Mouse (Mus musculus) liver, embryonic 12.5 days (tissue): ENCODE data around the gene Slc45a1. TPM values are rescaled to one million over a fixed set of nuclear protein-coding genes. Genes with fewer than 3 reads are reported as not detected.

ENCODE experiments used
- ATAC-seq: fragments of 200-750 bp; cut with Nextera tagmentation; 2 replicates; pipeline ENCODE4 v1.8.0; 2017; ENCODE audit warnings: moderate number of reproducible peaks, mild to moderate bottlenecking, moderate library complexity
- H3K27ac ChIP-seq: fragments of 300-500 bp; sonication (generic); 2 replicates; pipeline ENCODE4 v1.5.1; 2016; ENCODE audit warnings: mild to moderate bottlenecking
- H3K27me3 ChIP-seq: fragments of 300-500 bp; sonication (generic); replicated peaks from 2 replicates; pipeline ENCODE4 v1.6.1; 2016; ENCODE audit warnings: mild to moderate bottlenecking, moderate library complexity
- H3K36me3 ChIP-seq: fragments of 300-500 bp; sonication (generic); 2 replicates; pipeline ENCODE4 v1.6.1; 2016; ENCODE audit warnings: mild to moderate bottlenecking, moderate library complexity
- H3K4me1 ChIP-seq: fragments of 300-500 bp; sonication (generic); 2 replicates; pipeline ENCODE4 v1.6.1; 2016
- H3K4me2 ChIP-seq: fragments of 300-500 bp; sonication (generic); 2 replicates; pipeline ENCODE4 v1.6.1; 2016; ENCODE audit warnings: mild to moderate bottlenecking, moderate library complexity
- H3K4me3 ChIP-seq: fragments of 300-500 bp; sonication (generic); 2 replicates; pipeline ENCODE4 v1.5.1; 2016; ENCODE audit warnings: mild to moderate bottlenecking, moderate library complexity
- H3K9ac ChIP-seq: fragments of 300-500 bp; sonication (generic); 2 replicates; pipeline ENCODE4 v1.6.1; 2016; ENCODE audit warnings: mild to moderate bottlenecking, moderate library complexity
- H3K9me3 ChIP-seq: fragments of 300-500 bp; sonication (generic); replicated peaks from 2 replicates; pipeline ENCODE4 v1.6.1; 2016; ENCODE audit warnings: mild to moderate bottlenecking, moderate library complexity
- WGBS: fragments of 180-500 bp; shearing (Covaris S2); methylation state at CpG from one replicate; pipeline ENCODE4 v1.1.7; 2016; ENCODE audit not compliant: insufficient replicate concordance; 5-methylcytosine and 5-hydroxymethylcytosine counted together
- polyA plus RNA-seq: library from polyadenylated mRNA; unstranded; fragments of >200 nt; fragmentation: Nextera tagmentation; extraction: Ambion mirVana; gene quantifications from 2 replicates; pipeline ENCODE4 v1.2.1, GENCODE M21; 2016

The Slc45a1 gene
- polyA plus RNA-seq, 1 experiment from 2014 or later: not detected

DNA sequence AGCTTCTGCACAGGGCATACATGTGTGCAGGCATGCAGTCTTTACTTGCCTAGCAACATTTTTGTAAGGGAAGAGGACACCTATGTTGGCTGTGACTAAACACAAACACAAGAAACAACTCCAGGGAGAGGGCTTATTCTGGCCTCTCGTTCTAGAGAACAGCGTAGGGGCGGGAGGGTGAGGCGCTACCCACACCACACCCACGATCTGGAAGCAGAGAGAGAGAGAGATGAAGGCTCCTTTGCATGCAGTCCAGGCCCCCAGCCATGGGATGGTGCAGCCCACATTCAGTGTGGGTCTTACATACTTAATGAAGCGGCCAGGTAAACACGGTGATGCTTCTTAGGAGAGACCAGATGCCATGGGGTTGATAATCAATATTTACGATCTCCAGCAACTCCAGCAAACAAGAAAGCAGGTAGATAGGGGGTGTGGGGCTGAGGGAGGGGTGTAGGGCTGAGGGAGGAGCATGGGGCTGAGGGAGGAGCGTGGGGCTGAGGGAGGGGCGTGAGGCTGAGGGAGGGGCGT lies 1.2 kb upstream of the Slc45a1 start:
- no peak overlapping the region for H3K27ac ChIP-seq
- H3K4me3 ChIP-seq: no peak overlapping the region
- no peak overlapping the region for H3K9ac ChIP-seq
- H3K27me3 ChIP-seq: peaks cover 49% of the 10 kb centered on the region
- no peaks in the 10 kb centered on the region for H3K9me3 ChIP-seq
- H3K4me2 ChIP-seq: peak overlapping the region; percentile 30
- WGBS: 24% methylated on average over 11 of the region's 11 CpGs
- peak; percentile 54; the same call in 1 of the 2 replicates for ATAC-seq
- no peaks in the 10 kb centered on the region for H3K36me3 ChIP-seq
- H3K4me1 ChIP-seq: peaks cover 47% of the 10 kb centered on the region

- peak overlapping the region; percentile 48 for H3K4me2 ChIP-seq
- peaks cover 48% of the 10 kb centered on the region for H3K4me1 ChIP-seq
- no peak overlapping the region; the same call in 1 of the 2 replicates for H3K9ac ChIP-seq
- WGBS: 31% methylated on average over 5 of the region's 5 CpGs
- H3K27ac ChIP-seq: peak overlapping the region; percentile 68; the same call in 1 of the 2 replicates
- H3K4me3 ChIP-seq: no peak overlapping the region
- H3K36me3 ChIP-seq: no peaks in the 10 kb centered on the region
- H3K9me3 ChIP-seq: no peaks in the 10 kb centered on the region
- peaks cover 44% of the 10 kb centered on the region for H3K27me3 ChIP-seq
- ATAC-seq: peak; percentile 90
Observed at GRCm38 (mm10) chr4:150649327-150649726, 2.6 kb downstream of the Slc45a1 start.

DNA sequence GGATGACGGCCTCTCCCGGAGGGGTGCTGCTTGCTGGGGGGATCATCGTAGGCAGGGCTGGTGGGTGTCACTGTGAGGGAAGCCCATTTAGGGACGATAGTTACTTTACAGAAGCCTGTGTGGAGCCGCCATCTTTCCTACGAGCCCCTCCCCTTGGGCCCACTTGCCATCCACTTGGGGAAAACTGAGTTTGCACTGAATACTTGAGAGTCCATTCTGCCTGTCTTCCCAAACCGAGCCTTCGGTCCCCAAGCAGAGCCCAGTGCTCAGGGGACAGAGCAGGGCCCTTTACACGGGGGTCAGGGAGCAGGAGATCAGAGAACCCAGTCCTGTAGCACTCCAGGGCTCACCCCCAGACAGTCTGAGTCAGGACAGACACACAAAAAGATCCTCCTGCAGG lies 7.7 kb downstream of the Slc45a1 start:
- no peak overlapping the region for H3K9ac ChIP-seq
- no peak overlapping the region for H3K4me3 ChIP-seq
- H3K27ac ChIP-seq: no peak overlapping the region
- H3K27me3 ChIP-seq: no peaks in the 10 kb centered on the region; the same call in 1 of the 2 replicates
- WGBS: 77% methylated on average over 9 of the region's 9 CpGs
- peaks cover 12% of the 10 kb centered on the region for H3K4me1 ChIP-seq
- H3K4me2 ChIP-seq: no peak overlapping the region
- no peaks in the 10 kb centered on the region for H3K36me3 ChIP-seq
- H3K9me3 ChIP-seq: no peaks in the 10 kb centered on the region
- ATAC-seq: no peak

DNA sequence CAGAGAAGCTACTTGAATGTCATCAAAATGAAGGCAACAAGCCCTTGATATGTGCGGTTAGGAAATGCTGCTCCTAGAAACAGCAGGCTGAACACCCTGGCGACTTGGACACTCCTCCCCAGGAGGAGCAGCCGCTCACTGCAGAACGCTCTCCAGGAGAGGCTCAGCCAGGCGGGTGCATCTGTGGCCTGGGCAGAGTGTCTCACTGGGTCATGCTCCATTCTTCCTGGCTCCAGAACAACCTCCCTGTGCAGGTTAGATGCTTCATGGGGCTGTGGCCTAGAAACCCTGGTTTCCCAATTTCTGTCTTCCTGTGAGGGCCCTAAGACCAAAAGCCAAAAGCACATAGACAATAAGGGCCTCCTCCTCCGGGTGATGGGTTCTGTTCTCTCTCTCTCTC lies 15.3 kb downstream of the Slc45a1 start:
- Histone ChIP-seq H3K4me3 (no peak overlapping the region), H3K36me3 (no peaks in the 10 kb centered on the region), H3K9ac (no peak overlapping the region), H3K4me1 (no peaks in the 10 kb centered on the region), H3K27ac (no peak overlapping the region), H3K4me2 (no peak overlapping the region), H3K27me3 (peaks cover 5% of the 10 kb centered on the region; the same call in 1 of the 2 replicates), H3K9me3 (no peaks in the 10 kb centered on the region)
- ATAC-seq: no peak
- WGBS: 78% methylated on average over 6 of the region's 6 CpGs

GRCm38 (mm10) chr4:150635568-150635967 lies 16.4 kb downstream of the Slc45a1 start:
- Histone ChIP-seq H3K9ac (no peak overlapping the region), H3K36me3 (no peaks in the 10 kb centered on the region), H3K4me3 (no peak overlapping the region), H3K4me2 (no peak overlapping the region), H3K27ac (no peak overlapping the region), H3K4me1 (no peaks in the 10 kb centered on the region), H3K27me3 (peaks cover 12% of the 10 kb centered on the region; the same call in 1 of the 2 replicates), H3K9me3 (no peaks in the 10 kb centered on the region)
- 76% methylated on average over 10 of the region's 10 CpGs for WGBS
- ATAC-seq: no peak

DNA sequence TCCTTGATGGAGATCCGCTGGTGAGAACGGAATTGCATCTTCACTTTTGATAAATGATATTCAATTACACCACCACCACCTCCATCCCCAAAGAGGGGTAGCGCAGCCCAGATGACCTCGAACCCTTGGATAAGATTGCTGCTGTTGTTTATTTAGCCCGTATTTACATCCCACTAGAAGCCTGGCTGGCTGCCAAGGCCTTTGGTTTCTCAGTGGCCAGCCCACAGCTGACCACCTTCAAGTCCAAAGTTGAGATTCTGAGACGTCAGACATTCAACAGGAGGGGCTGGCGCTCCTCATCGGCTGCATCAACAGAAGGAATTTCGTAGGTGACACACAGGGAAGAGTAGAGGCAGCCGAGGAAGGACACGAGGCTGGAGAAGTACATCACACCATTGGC lies 22.7 kb downstream of the Slc45a1 start:
- peaks cover 9% of the 10 kb centered on the region; the same call in 1 of the 2 replicates for H3K27me3 ChIP-seq
- H3K9ac ChIP-seq: no peak overlapping the region
- no peak for ATAC-seq
- H3K36me3 ChIP-seq: no peaks in the 10 kb centered on the region
- H3K4me1 ChIP-seq: peaks cover 17% of the 10 kb centered on the region
- no peaks in the 10 kb centered on the region for H3K9me3 ChIP-seq
- H3K4me2 ChIP-seq: no peak overlapping the region
- WGBS: 67% methylated on average over 11 of the region's 11 CpGs
- no peak overlapping the region for H3K4me3 ChIP-seq
- H3K27ac ChIP-seq: no peak overlapping the region

DNA sequence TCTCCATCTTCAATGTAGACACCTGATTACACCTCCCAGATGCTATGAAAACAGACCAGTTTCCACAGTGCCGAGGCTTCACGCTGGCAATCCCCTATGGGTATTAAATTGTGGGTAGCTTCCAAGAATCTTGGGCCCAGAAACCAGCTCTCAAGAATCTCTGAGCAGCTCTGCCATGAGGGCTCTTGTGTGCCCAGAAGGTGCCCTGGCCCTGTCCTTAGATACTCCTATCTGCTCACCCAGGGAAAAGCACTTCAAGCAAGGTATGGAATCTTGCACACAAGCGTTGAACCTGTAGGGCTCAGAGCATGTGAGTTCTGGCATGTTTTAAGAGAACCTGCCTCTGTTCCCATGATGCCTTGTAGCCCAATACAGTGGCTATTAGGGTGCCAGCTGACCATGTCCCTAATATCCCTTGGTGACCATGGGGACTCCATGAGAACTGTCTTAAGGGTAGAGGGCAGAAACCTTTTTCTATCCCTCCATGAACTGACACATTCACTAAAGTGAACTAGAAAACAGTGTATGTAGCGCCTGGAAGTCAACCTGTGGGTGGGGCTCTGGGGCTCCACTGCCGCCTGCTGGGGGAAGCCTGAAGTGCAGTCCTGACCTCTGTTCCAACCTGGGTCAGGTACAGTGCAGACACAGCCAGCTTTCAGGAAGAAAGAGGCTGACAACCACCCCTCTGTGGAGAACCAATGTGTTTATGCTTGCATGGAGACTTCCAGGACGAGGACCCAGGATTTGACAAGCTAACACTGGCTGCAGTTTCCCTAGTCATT lies 25.8 kb downstream of the Slc45a1 start:
- no peak overlapping the region for H3K4me2 ChIP-seq
- H3K27ac ChIP-seq: no peak overlapping the region
- no peaks in the 10 kb centered on the region for H3K9me3 ChIP-seq
- H3K27me3 ChIP-seq: peaks cover 7% of the 10 kb centered on the region; the same call in 1 of the 2 replicates
- WGBS: 48% methylated on average over 6 of the region's 6 CpGs
- ATAC-seq: 0 out of 2 replicates have a peak, but pooled peaks have one; percentile 40
- H3K36me3 ChIP-seq: peaks cover 19% of the 10 kb centered on the region
- H3K4me1 ChIP-seq: peaks cover 17% of the 10 kb centered on the region
- H3K4me3 ChIP-seq: no peak overlapping the region
- no peak overlapping the region; the same call in 1 of the 2 replicates for H3K9ac ChIP-seq

- WGBS: 31% methylated on average over 1 of the region's 1 CpGs
- Histone ChIP-seq H3K4me2 (no peak overlapping the region), H3K9me3 (no peaks in the 10 kb centered on the region), H3K27me3 (no peaks in the 10 kb centered on the region), H3K4me3 (no peak overlapping the region), H3K27ac (no peak overlapping the region), H3K36me3 (peaks cover 22% of the 10 kb centered on the region), H3K4me1 (peaks cover 17% of the 10 kb centered on the region), H3K9ac (no peak overlapping the region)
- peak; percentile 58; the same call in 1 of the 2 replicates for ATAC-seq
Observed at GRCm38 (mm10) chr4:150625425-150625824, 26.5 kb downstream of the Slc45a1 start.

DNA sequence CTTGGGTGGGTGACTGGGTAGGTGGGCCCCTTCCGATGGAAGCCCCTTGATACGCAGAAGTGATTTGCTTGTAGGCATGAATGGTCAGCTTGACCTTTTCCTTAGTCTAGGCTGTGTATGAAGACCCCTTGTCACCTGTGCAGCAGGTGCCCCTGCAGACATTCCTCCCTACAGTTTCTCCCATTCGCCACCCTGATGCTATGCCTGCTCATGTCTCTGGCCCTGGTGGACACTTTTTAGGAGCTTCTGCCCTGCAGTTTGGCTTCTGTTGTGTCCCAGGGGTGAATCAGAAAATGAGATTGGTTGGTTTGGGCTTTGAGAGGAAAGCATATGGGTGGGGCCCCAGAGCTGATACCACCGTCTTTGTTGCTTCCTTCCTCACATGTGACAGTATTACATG lies 27.0 kb downstream of the Slc45a1 start:
- Histone ChIP-seq H3K36me3 (peaks cover 26% of the 10 kb centered on the region), H3K27ac (no peak overlapping the region), H3K4me2 (no peak overlapping the region), H3K27me3 (no peaks in the 10 kb centered on the region), H3K4me3 (no peak overlapping the region), H3K9ac (no peak overlapping the region), H3K9me3 (no peaks in the 10 kb centered on the region), H3K4me1 (peaks cover 17% of the 10 kb centered on the region)
- ATAC-seq: no peak
- 65% methylated on average over 4 of the region's 4 CpGs for WGBS

DNA sequence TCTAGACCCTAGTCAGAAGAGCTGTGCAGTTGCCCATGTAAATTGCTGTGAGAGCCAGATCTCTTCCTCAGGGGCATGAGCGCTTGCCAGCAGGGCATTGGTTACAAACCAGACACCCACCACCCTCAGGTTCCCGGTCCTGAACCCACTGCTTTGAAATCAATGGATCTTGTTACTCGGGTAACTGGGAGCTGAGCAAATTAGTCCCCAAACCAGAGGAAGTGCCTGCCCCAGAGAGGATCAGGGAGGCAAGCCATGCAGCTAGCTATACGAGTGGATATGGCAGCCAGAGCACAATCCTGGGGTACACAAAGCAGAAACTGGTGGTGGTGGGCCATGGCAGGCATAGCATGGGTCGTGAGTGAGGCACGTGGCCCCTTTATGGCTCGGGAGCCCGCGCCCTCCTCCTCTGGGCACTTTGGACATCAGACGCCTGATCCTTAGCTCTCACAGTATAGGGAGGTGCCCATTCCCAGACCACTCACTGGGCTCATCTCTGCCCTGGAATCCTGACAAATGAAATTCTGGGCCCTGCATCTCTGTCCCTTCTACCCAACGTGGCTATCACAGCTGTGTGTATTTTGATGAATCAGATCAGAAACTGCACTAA lies 27.7 kb downstream of the Slc45a1 start:
- H3K4me3 ChIP-seq: no peak overlapping the region
- H3K27me3 ChIP-seq: no peaks in the 10 kb centered on the region
- no peak overlapping the region for H3K4me2 ChIP-seq
- ATAC-seq: no peak
- H3K4me1 ChIP-seq: peaks cover 17% of the 10 kb centered on the region
- H3K36me3 ChIP-seq: peaks cover 30% of the 10 kb centered on the region
- WGBS: 63% methylated on average over 11 of the region's 11 CpGs
- H3K27ac ChIP-seq: no peak overlapping the region
- no peaks in the 10 kb centered on the region for H3K9me3 ChIP-seq
- H3K9ac ChIP-seq: no peak overlapping the region

DNA sequence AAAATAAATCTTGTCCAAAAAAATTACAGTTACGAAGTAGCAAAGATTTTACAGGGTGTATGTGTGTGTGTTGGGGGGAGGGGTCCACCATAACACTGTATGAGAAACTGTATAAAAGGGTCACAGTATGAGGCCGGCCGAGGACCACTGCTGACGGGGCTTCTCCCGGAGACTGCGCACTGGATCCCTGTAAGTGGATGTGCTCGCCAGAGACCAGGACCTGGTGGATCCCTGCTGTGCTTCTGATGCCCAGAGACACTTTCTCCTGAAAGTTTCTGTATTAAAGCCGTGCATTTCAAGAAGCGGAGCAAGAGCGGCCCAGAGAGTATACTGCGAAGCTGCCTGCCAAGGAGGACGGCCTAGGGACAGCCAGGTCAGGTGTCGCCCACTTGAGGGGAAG lies 29.3 kb downstream of the Slc45a1 start:
- Histone ChIP-seq H3K9me3 (no peaks in the 10 kb centered on the region), H3K27ac (no peak overlapping the region), H3K4me3 (no peak overlapping the region), H3K36me3 (peaks cover 47% of the 10 kb centered on the region), H3K4me1 (peaks cover 17% of the 10 kb centered on the region), H3K9ac (no peak overlapping the region), H3K4me2 (no peak overlapping the region), H3K27me3 (no peaks in the 10 kb centered on the region)
- 87% methylated on average over 13 of the region's 13 CpGs for WGBS
- ATAC-seq: no peak

GRCm38 (mm10) chr4:150619011-150619410 lies 33.0 kb downstream of the Slc45a1 start:
- Histone ChIP-seq H3K36me3 (peaks cover 83% of the 10 kb centered on the region), H3K9me3 (no peaks in the 10 kb centered on the region), H3K27me3 (no peaks in the 10 kb centered on the region), H3K9ac (no peak overlapping the region), H3K27ac (no peak overlapping the region), H3K4me1 (no peaks in the 10 kb centered on the region), H3K4me3 (no peak overlapping the region), H3K4me2 (no peak overlapping the region)
- WGBS: 75% methylated on average over 7 of the region's 7 CpGs
- ATAC-seq: no peak
